Mouse (Mus musculus) lung, embryonic 14.5 days (tissue): Measurements from ENCODE around the gene H2-K1. TPM values are rescaled to one million over a fixed set of nuclear protein-coding genes. Genes with fewer than 3 reads are reported as not detected.

ENCODE experiments used
- ATAC-seq: fragments of 200-750 bp; cut with Nextera tagmentation; 2 replicates; pipeline ENCODE4 v1.8.0; 2017; ENCODE audit warnings: mild to moderate bottlenecking, moderate TSS enrichment, moderate library complexity; ENCODE audit not compliant: insufficient read depth
- DNase-seq: peaks from one replicate; pipeline ENCODE4 v3.0.0-alpha.2; 2015
- H3K27ac ChIP-seq: fragments of 300-500 bp; sonication (generic); 2 replicates; pipeline ENCODE4 v1.5.1; 2014; ENCODE audit warnings: low read depth, mild to moderate bottlenecking, moderate library complexity
- H3K27me3 ChIP-seq: fragments of 300-500 bp; sonication (generic); 2 replicates; pipeline ENCODE4 v1.6.1; 2014; ENCODE audit warnings: low read length, control low read depth; ENCODE audit not compliant: insufficient read depth
- H3K36me3 ChIP-seq: fragments of 300-500 bp; sonication (generic); 2 replicates; pipeline ENCODE4 v1.6.1; 2014; ENCODE audit warnings: control low read depth; ENCODE audit not compliant: insufficient read depth
- H3K4me1 ChIP-seq: fragments of 300-500 bp; sonication (generic); 2 replicates; pipeline ENCODE4 v1.6.1; 2014; ENCODE audit warnings: antibody characterized with exemption, control low read depth; ENCODE audit not compliant: insufficient read depth
- H3K4me2 ChIP-seq: fragments of 300-500 bp; sonication (generic); 2 replicates; pipeline ENCODE4 v1.6.1; 2014; ENCODE audit warnings: mild to moderate bottlenecking
- H3K4me3 ChIP-seq: fragments of 300-500 bp; sonication (generic); 2 replicates; pipeline ENCODE4 v1.5.1; 2014; ENCODE audit warnings: low read depth, low read length
- H3K9ac ChIP-seq: fragments of 300-500 bp; sonication (generic); 2 replicates; pipeline ENCODE4 v1.6.1; 2014
- H3K9me3 ChIP-seq: fragments of 300-500 bp; sonication (generic); 2 replicates; pipeline ENCODE4 v1.6.1; 2016; ENCODE audit warnings: low read depth, low read length, control low read depth
- CTCF ChIP-seq: IDR thresholded peaks from 2 replicates; pipeline ENCODE4 v1.5.1; 2016; ENCODE audit warnings: antibody characterized with exemption, low read depth
- WGBS: fragments of 180-500 bp; shearing (Covaris S2); extraction: QIAGEN DNeasy Blood & Tissue Kit; methylation state at CpG from one replicate; pipeline ENCODE4 v1.1.7; 2014; 5-methylcytosine and 5-hydroxymethylcytosine counted together
- polyA plus RNA-seq: library from polyadenylated mRNA; unstranded; fragments of >200 nt; fragmentation: Nextera tagmentation; extraction: Ambion mirVana; gene quantifications from 2 replicates; pipeline ENCODE4 v1.2.1, GENCODE M21; 2014

H2-K1 gene
- polyA plus RNA-seq, 1 experiment from 2014 or later: 24.4 TPM

DNA sequence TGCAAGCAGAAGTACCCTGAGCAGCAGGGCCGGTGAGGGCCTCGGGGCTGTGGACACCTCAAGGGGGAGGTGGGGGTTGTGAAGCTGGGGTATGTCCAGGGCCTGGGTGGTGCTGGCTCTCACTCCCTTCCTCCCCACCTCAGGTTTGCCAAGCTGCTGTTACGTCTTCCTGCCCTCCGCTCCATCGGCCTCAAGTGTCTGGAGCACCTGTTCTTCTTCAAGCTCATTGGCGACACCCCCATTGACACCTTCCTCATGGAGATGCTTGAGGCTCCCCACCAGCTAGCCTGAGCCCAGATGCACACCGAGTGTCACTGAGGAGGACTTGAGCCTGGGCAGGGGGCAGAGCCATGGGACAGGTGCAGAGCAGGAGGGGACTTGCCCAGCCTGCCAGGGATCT lies 37.1 kb upstream of the H2-K1 start:
- no peak for DNase-seq
- WGBS: 82% methylated on average over 7 of the region's 7 CpGs
- Histone ChIP-seq H3K9me3 (no peaks in the 10 kb centered on the region), H3K4me2 (no peak overlapping the region), H3K27ac (no peak overlapping the region), H3K4me3 (no peak overlapping the region), H3K27me3 (0 out of 2 replicates have a peak, but pooled peaks cover 4% of the 10 kb centered on the region), H3K36me3 (peaks cover 44% of the 10 kb centered on the region), H3K9ac (no peak overlapping the region), H3K4me1 (peaks cover 13% of the 10 kb centered on the region; the same call in 1 of the 2 replicates)
- no peak for TF ChIP-seq CTCF
- ATAC-seq: no peak

DNA sequence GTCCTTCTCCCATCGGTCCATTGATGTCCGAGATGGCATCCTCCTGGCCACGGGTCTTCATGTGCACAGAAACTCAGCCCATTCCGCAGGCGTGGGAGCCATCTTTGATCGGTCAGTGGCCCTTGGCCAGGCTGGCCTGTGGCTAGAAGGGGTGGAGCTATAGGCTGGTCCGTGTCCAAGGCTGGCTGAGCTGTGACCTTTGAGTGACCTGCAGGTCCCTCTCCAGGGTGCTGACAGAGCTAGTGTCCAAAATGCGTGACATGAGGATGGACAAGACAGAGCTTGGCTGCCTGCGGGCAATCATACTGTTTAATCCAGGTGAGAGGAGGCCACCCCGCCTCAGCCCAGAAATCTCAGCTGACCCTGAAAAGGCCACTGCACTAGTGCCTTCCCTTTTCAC lies 36.5 kb upstream of the H2-K1 start:
- ATAC-seq (no peak), DNase-seq (peak; percentile 3)
- no peak overlapping the region for H3K4me3 ChIP-seq
- H3K27ac ChIP-seq: no peak overlapping the region
- H3K9me3 ChIP-seq: no peaks in the 10 kb centered on the region
- H3K36me3 ChIP-seq: peaks cover 44% of the 10 kb centered on the region
- 0 out of 2 replicates have a peak, but pooled peaks cover 3% of the 10 kb centered on the region for H3K27me3 ChIP-seq
- H3K9ac ChIP-seq: no peak overlapping the region
- H3K4me2 ChIP-seq: no peak overlapping the region
- 76% methylated on average over 10 of the region's 10 CpGs for WGBS
- TF ChIP-seq CTCF: no peak
- peaks cover 13% of the 10 kb centered on the region; the same call in 1 of the 2 replicates for H3K4me1 ChIP-seq

DNA sequence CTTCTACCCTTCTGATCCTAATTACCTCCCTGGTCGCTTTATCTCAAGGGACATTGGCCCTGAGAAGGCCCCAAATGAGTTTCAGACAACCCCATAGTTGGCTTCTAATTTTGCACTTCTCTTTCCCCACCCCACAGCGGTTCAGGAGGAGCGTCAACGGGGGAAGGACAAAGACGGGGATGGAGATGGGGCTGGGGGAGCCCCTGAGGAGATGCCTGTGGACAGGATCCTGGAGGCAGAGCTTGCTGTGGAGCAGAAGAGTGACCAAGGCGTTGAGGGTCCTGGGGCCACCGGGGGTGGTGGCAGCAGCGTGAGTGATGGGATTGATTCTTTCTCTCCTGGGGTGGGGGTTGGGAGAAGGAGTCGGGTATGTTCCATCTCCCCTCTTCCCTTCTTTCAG lies 35.4 kb upstream of the H2-K1 start:
- DNase-seq: no peak

DNA sequence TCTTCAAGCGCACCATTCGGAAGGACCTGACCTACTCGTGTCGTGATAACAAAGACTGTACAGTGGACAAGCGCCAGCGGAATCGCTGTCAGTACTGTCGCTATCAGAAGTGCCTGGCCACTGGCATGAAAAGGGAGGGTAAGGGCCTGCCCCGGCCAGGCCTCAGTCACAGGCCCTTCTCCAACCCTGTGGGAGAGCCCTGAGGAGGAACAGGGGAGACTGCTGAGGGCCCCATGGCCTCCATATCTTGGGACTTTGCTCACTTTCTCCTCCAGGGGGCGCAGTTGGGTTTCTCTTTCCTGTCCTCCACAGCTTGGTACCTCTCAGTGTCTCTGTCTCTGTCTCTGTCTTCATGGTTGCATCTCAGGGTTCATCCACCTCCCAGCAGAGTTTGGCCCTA lies 33.9 kb upstream of the H2-K1 start:
- WGBS: 70% methylated on average over 10 of the region's 10 CpGs
- Histone ChIP-seq H3K9me3 (no peaks in the 10 kb centered on the region), H3K4me2 (no peak overlapping the region), H3K27ac (no peak overlapping the region), H3K9ac (no peak overlapping the region), H3K27me3 (0 out of 2 replicates have a peak, but pooled peaks cover 3% of the 10 kb centered on the region), H3K4me3 (no peak overlapping the region), H3K4me1 (peaks cover 21% of the 10 kb centered on the region; the same call in 1 of the 2 replicates), H3K36me3 (peaks cover 57% of the 10 kb centered on the region)
- ATAC-seq (no peak), DNase-seq (peak; percentile 73)
- peak; percentile 71 for TF ChIP-seq CTCF

More for the DNA sequence above, 35.4 kb upstream of the H2-K1 start:
- H3K36me3 ChIP-seq: peaks cover 44% of the 10 kb centered on the region
- H3K27ac ChIP-seq: no peak overlapping the region
- 75% methylated on average over 8 of the region's 9 CpGs for WGBS
- H3K4me3 ChIP-seq: no peak overlapping the region
- no peaks in the 10 kb centered on the region for H3K9me3 ChIP-seq
- peaks cover 13% of the 10 kb centered on the region; the same call in 1 of the 2 replicates for H3K4me1 ChIP-seq
- H3K9ac ChIP-seq: no peak overlapping the region
- no peak for ATAC-seq
- H3K27me3 ChIP-seq: 0 out of 2 replicates have a peak, but pooled peaks cover 3% of the 10 kb centered on the region
- no peak overlapping the region for H3K4me2 ChIP-seq
- no peak for TF ChIP-seq CTCF

DNA sequence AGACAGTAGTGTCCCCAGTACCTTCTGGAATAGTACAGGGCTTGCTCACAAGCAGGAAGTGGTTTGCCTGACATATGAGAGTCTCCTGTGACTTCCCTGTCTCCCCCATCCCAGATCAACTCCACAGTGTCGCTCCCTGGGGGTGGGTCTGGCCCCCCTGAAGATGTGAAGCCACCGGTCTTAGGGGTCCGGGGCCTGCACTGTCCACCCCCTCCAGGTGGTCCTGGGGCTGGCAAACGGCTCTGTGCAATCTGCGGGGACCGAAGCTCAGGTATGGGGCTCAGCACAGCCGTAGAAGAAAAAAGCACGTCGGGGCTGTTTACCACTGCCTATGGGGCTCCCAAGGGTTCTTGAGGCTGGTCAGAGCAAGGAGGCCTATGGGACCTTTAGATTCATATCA lies 33.3 kb upstream of the H2-K1 start:
- peak overlapping the region; percentile 79; the same call in 1 of the 2 replicates for H3K4me3 ChIP-seq
- DNase-seq (no peak), ATAC-seq (no peak)
- no peaks in the 10 kb centered on the region for H3K9me3 ChIP-seq
- no peaks in the 10 kb centered on the region for H3K27me3 ChIP-seq
- peaks cover 15% of the 10 kb centered on the region; the same call in 1 of the 2 replicates for H3K4me1 ChIP-seq
- peak overlapping the region; percentile 98 for H3K4me2 ChIP-seq
- H3K36me3 ChIP-seq: peaks cover 63% of the 10 kb centered on the region
- H3K9ac ChIP-seq: no peak overlapping the region; the same call in 1 of the 2 replicates
- no peak for TF ChIP-seq CTCF
- WGBS: 89% methylated on average over 9 of the region's 9 CpGs
- no peak overlapping the region for H3K27ac ChIP-seq

DNA sequence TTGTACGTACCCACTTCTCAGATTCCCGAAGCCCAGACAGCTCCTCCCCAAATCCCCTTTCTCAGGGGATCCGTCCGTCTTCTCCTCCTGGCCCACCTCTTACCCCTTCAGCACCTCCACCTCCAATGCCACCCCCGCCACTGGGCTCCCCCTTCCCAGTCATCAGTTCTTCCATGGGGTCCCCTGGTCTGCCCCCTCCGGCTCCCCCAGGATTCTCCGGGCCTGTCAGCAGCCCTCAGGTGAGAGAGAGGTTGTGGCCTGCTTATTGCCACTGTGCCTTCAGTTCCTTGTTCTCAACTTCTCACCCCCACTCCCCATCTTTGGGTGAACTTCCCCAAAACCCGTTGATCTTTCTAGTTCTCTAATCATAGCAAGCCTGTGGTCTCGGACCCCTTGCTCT lies 32.7 kb upstream of the H2-K1 start:
- no peak for TF ChIP-seq CTCF
- Histone ChIP-seq H3K27ac (no peak overlapping the region), H3K4me1 (peaks cover 20% of the 10 kb centered on the region; the same call in 1 of the 2 replicates), H3K4me3 (peak overlapping the region; percentile 79), H3K9ac (peak overlapping the region; percentile 92), H3K27me3 (no peaks in the 10 kb centered on the region), H3K9me3 (no peaks in the 10 kb centered on the region), H3K4me2 (peak overlapping the region; percentile 98), H3K36me3 (peaks cover 63% of the 10 kb centered on the region)
- ATAC-seq: no peak
- WGBS: 49% methylated on average over 9 of the region's 9 CpGs
- DNase-seq: no peak

DNA sequence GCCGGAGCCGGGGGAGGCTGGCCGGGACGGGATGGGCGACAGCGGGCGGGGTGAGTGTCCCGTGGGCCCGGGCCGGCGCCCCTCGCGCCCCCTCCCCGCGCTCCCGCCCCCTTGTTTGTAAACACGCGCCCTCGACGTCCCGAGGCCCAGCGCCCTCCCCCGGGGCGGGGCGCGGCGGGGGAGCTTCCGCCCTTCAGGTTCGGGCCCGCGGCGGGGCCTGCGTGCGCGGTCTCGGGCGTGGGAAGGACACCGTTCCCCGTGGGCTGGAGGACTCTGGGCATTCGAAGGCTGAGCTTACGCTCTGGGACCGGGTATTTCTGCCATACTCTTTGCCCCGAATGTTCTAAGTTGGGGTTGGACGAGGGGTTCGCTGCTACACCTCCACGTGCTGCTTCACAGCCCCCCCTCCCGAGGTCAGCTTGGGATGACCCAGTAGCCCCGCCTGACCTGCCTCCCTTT lies 32.1 kb upstream of the H2-K1 start:
- Histone ChIP-seq H3K4me1 (peaks cover 26% of the 10 kb centered on the region; the same call in 1 of the 2 replicates), H3K4me3 (peak overlapping the region; percentile 79), H3K4me2 (peak overlapping the region; percentile 98), H3K27me3 (no peaks in the 10 kb centered on the region), H3K9ac (peak overlapping the region; percentile 92), H3K36me3 (peaks cover 57% of the 10 kb centered on the region), H3K9me3 (no peaks in the 10 kb centered on the region), H3K27ac (peak overlapping the region; percentile 96)
- peak; percentile 79 for DNase-seq
- under 1% methylated on average over 47 of the region's 48 CpGs for WGBS
- no peak for TF ChIP-seq CTCF
- peak; percentile 12 for ATAC-seq
